Mouse (Mus musculus): Measurements from ENCODE around the gene Pcsk7.

DNA sequence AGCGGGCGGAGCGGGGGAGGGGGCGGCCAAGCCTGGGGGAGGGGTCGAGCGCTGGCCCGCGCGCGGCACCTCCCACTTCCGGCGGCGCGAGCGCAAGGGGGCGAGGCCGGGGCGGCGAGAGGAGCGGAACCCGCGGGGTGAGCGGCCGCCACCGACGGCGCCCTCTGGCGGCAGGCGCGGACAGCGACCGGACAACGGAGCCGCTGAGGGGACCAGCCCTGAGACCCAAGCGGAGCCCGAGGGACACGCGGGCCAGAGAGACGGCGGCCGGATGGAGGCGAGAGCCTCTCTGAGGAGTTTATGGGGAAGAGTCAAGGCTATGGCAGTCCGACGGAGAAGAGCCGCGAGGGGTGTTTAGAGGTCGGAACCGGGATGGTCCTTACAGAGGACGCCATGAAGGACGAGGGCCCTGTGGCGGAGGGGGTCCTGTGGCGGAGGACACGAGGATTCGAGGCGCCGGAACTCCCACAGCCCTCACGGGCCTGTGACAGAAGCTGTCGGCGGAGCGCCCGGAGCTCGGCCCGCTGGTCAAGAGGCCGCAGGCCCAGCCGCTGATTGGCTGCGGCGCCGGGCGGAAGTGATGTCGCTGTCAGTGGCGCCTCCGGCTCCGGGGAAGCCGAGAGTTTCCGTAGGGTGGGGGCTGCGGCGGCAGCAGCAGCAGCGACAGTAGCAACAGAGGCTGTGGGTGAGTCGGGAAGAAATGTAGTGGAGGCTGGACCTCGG lies at the start of gene Pcsk7, which contains the start of gene Rnf214:
- TF ChIP-seq EP300 (optimal IDR thresholded peaks at IDR 0.05) (no peak), CTCF (IDR thresholded peaks at IDR 0.05; ENCODE audit: low read depth) (peak; percentile 81)

All from stomach, postnatal 0 days (tissue).